Mouse (Mus musculus): ENCODE measurements around the gene Dennd4b. TPM values are rescaled to one million over a fixed set of nuclear protein-coding genes. Genes with fewer than 3 reads are reported as not detected.

The Dennd4b gene
- polyA plus RNA-seq (2012; rRNA removed): 163 and 182 TPM in 2 replicates

GRCm38 (mm10) chr3:90265034-90265931 lies at the start of gene Dennd4b:
Gene Dennd4b, plus strand, starts transcription at chr3:90265185.
- TF ChIP-seq POLR2A (IDR thresholded peaks at IDR 0.05; ENCODE audit: control insufficient read depth, extremely low read depth, insufficient read depth, low read length, poor library complexity): peak; percentile 50; the same call in 1 of the 2 replicates
- TF ChIP-seq CTCF (IDR thresholded peaks at IDR 0.05; ENCODE audit: borderline replicate concordance, control insufficient read depth, extremely low read depth, insufficient read depth, low read length, poor library complexity): peak; percentile 96
- Histone ChIP-seq H3K27ac (ENCODE audit: control insufficient read depth, insufficient read depth, low read length) (peak within 1 kb of the TSS; percentile 93), H3K4me1 (replicated peaks; ENCODE audit: control insufficient read depth, insufficient read depth, low read length) (peaks cover 12% of the 10 kb centered on the region), H3K36me3 (ENCODE audit: control insufficient read depth, insufficient read depth, low read length) (peaks cover 20% of the 10 kb centered on the region), H3K4me3 (ENCODE audit: control insufficient read depth, insufficient read depth, low read length) (peak within 1 kb of the TSS; percentile 66), H3K27me3 (ENCODE audit: control insufficient read depth, insufficient read depth, low read length) (no peaks in the 10 kb centered on the region)
- under 1% methylated on average over 82 of the region's 87 CpGs for WGBS
- peak; percentile 92 for DNase-seq

- H3K4me1 ChIP-seq (replicated peaks; ENCODE audit: control insufficient read depth, insufficient read depth, low read length): peaks cover 14% of the 10 kb centered on the region
- peaks cover 16% of the 10 kb centered on the region for H3K36me3 ChIP-seq (ENCODE audit: control insufficient read depth, insufficient read depth, low read length)
- TF ChIP-seq CTCF (IDR thresholded peaks at IDR 0.05; ENCODE audit: borderline replicate concordance, control insufficient read depth, extremely low read depth, insufficient read depth, low read length, poor library complexity) (no peak), POLR2A (IDR thresholded peaks at IDR 0.05; ENCODE audit: control insufficient read depth, extremely low read depth, insufficient read depth, low read length, poor library complexity) (no peak)
- no peaks in the 10 kb centered on the region for H3K27me3 ChIP-seq (ENCODE audit: control insufficient read depth, insufficient read depth, low read length)
- no peak overlapping the region for H3K27ac ChIP-seq (ENCODE audit: control insufficient read depth, insufficient read depth, low read length)
- peak; percentile 30 for DNase-seq
- H3K4me3 ChIP-seq (ENCODE audit: control insufficient read depth, insufficient read depth, low read length): no peak overlapping the region
- 74% methylated on average over 1 of the region's 1 CpGs for whole genome bisulfite sequencing
These were observed 49.1 kb upstream of the Dennd4b start for GRCm38 (mm10) chr3:90215825-90216380.

GRCm38 (mm10) chr3:90220088-90220487 lies 44.9 kb upstream of the Dennd4b start:
- TF ChIP-seq CTCF (IDR thresholded peaks at IDR 0.05; ENCODE audit: borderline replicate concordance, control insufficient read depth, extremely low read depth, insufficient read depth, low read length, poor library complexity): no peak
- no peak for TF ChIP-seq POLR2A (IDR thresholded peaks at IDR 0.05; ENCODE audit: control insufficient read depth, extremely low read depth, insufficient read depth, low read length, poor library complexity)
- Histone ChIP-seq H3K36me3 (ENCODE audit: control insufficient read depth, insufficient read depth, low read length) (no peaks in the 10 kb centered on the region), H3K4me1 (replicated peaks; ENCODE audit: control insufficient read depth, insufficient read depth, low read length) (peaks cover 4% of the 10 kb centered on the region), H3K27ac (ENCODE audit: control insufficient read depth, insufficient read depth, low read length) (no peak overlapping the region), H3K4me3 (ENCODE audit: control insufficient read depth, insufficient read depth, low read length) (no peak overlapping the region), H3K27me3 (ENCODE audit: control insufficient read depth, insufficient read depth, low read length) (no peaks in the 10 kb centered on the region)
- DNase-seq: peak; percentile 50
- WGBS: 10% methylated on average over 6 of the region's 6 CpGs

DNA sequence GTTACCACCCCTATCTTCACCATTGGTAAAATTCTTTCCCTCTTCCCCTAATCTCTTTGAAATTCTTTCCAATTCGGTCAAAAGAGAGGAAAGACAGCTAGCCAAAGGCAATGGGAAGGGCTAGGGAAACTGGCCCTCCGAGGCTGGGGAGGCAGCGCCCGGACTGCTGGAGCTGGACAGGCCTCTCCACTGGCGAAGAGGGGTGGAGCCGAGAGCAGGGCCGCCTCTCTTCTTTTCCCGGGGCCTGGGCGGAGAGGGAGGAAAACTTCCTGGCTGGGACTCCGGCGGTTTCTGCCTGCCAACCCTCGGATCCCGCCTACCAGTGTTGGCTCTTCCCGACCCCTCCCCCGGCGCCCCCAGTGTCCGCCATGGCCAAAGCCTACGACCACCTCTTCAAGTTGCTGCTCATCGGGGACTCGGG lies 44.4 kb upstream of the Dennd4b start:
- 10% methylated on average over 20 of the region's 20 CpGs for WGBS
- Histone ChIP-seq H3K36me3 (ENCODE audit: control insufficient read depth, insufficient read depth, low read length) (no peaks in the 10 kb centered on the region), H3K4me3 (ENCODE audit: control insufficient read depth, insufficient read depth, low read length) (peak overlapping the region; percentile 3; the same call in 1 of the 2 replicates), H3K4me1 (replicated peaks; ENCODE audit: control insufficient read depth, insufficient read depth, low read length) (peaks cover 4% of the 10 kb centered on the region), H3K27me3 (ENCODE audit: control insufficient read depth, insufficient read depth, low read length) (no peaks in the 10 kb centered on the region), H3K27ac (ENCODE audit: control insufficient read depth, insufficient read depth, low read length) (no peak overlapping the region)
- peak; percentile 24 for DNase-seq
- TF ChIP-seq POLR2A (IDR thresholded peaks at IDR 0.05; ENCODE audit: control insufficient read depth, extremely low read depth, insufficient read depth, low read length, poor library complexity): no peak
- TF ChIP-seq CTCF (IDR thresholded peaks at IDR 0.05; ENCODE audit: borderline replicate concordance, control insufficient read depth, extremely low read depth, insufficient read depth, low read length, poor library complexity): 0 out of 2 replicates have a peak, but pooled peaks have one; percentile 13

DNA sequence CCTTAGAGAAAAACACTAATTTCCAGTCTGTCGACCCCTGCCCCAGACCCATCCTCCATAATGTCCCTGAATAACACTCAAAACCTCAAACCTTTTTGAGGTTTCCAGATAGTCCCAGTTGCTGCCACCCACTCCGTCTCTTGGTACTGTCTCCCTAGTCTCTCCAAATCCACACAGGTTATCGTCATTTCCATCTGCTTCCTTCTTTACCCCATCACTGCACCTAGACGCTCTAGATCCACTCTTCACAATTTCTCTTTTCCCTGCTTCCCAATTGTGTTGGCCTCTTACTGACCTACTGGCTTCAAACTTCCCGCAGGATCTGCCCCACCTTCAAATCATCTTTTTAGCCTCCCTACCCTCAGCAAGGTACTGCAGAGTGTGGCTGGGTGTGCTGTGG lies 43.9 kb upstream of the Dennd4b start:
- no peaks in the 10 kb centered on the region for H3K36me3 ChIP-seq (ENCODE audit: control insufficient read depth, insufficient read depth, low read length)
- H3K27me3 ChIP-seq (ENCODE audit: control insufficient read depth, insufficient read depth, low read length): no peaks in the 10 kb centered on the region
- TF ChIP-seq POLR2A (IDR thresholded peaks at IDR 0.05; ENCODE audit: control insufficient read depth, extremely low read depth, insufficient read depth, low read length, poor library complexity) (no peak), CTCF (IDR thresholded peaks at IDR 0.05; ENCODE audit: borderline replicate concordance, control insufficient read depth, extremely low read depth, insufficient read depth, low read length, poor library complexity) (no peak)
- no peak overlapping the region for H3K27ac ChIP-seq (ENCODE audit: control insufficient read depth, insufficient read depth, low read length)
- DNase-seq: no peak
- no peak overlapping the region for H3K4me3 ChIP-seq (ENCODE audit: control insufficient read depth, insufficient read depth, low read length)
- peaks cover 4% of the 10 kb centered on the region for H3K4me1 ChIP-seq (replicated peaks; ENCODE audit: control insufficient read depth, insufficient read depth, low read length)
- 43% methylated on average over 5 of the region's 5 CpGs for WGBS

DNA sequence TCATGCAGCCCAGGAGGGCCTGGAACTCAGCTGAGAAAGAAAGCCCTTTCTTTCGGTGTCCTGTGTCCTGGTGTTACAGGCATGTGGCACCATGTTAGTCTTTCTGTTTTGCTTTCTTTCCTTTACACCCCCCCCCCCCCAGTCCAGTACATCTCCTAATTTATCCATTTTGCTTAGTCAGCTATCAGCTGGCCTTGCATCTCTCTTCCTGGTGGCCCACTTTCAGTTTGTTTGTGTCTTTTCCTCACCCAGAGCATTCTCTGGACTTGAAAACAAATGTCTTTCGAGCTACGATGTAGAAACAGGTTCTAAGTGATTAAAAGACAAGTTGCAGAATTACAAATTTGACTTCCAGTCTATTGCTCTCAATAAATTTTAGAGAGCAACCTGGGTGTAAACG lies 42.5 kb upstream of the Dennd4b start:
- H3K27me3 ChIP-seq (ENCODE audit: control insufficient read depth, insufficient read depth, low read length): no peaks in the 10 kb centered on the region
- no peak overlapping the region for H3K4me3 ChIP-seq (ENCODE audit: control insufficient read depth, insufficient read depth, low read length)
- DNase-seq: no peak
- TF ChIP-seq POLR2A (IDR thresholded peaks at IDR 0.05; ENCODE audit: control insufficient read depth, extremely low read depth, insufficient read depth, low read length, poor library complexity) (no peak), CTCF (IDR thresholded peaks at IDR 0.05; ENCODE audit: borderline replicate concordance, control insufficient read depth, extremely low read depth, insufficient read depth, low read length, poor library complexity) (no peak)
- no peaks in the 10 kb centered on the region for H3K36me3 ChIP-seq (ENCODE audit: control insufficient read depth, insufficient read depth, low read length)
- peaks cover 4% of the 10 kb centered on the region for H3K4me1 ChIP-seq (replicated peaks; ENCODE audit: control insufficient read depth, insufficient read depth, low read length)
- no peak overlapping the region for H3K27ac ChIP-seq (ENCODE audit: control insufficient read depth, insufficient read depth, low read length)
- 89% methylated on average over 4 of the region's 4 CpGs for WGBS
